Mouse (Mus musculus): Measurements from ENCODE around the gene Irf3.
A peak's percentile ranks its signal among the peaks of the same experiment; 100 is the strongest.
"Not testable (repeated sequence)": the region's sequence is repeated elsewhere in the genome, so short reads cannot be mapped to it uniquely, and the experiment has no call there.

The Irf3 gene

DNA sequence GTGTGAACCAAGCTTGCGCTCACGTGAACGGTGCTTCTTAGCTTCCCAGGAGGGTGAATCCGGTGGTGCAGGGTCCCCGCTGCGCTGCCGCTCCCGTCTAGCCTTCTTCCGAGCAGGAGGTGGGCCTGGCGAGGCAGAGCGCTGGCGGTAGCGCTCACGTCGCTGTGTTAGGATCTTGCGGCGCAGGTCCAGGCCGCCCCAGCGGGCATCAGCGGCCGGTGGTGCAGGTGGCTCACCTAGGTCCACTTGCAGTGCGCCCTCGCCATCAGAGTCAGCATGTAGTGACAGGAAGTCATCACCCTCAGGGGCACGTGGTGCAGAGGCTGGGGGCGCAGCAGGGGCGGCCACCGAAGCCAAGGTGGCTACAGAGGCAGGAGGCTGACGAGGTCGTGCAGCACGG lies 10.4 kb downstream of the Irf3 start:
- no peak for DNase-seq (ENCODE audit: low read depth, low spot score)

GRCm38 (mm10) chr7:45008411-45008810 lies 11.0 kb downstream of the Irf3 start:
- DNase-seq (ENCODE audit: low read depth, low spot score), result no peak

GRCm38 (mm10) chr7:45012011-45012410 lies 14.6 kb downstream of the Irf3 start:
- no peak for DNase-seq (ENCODE audit: low read depth, low spot score)

DNA sequence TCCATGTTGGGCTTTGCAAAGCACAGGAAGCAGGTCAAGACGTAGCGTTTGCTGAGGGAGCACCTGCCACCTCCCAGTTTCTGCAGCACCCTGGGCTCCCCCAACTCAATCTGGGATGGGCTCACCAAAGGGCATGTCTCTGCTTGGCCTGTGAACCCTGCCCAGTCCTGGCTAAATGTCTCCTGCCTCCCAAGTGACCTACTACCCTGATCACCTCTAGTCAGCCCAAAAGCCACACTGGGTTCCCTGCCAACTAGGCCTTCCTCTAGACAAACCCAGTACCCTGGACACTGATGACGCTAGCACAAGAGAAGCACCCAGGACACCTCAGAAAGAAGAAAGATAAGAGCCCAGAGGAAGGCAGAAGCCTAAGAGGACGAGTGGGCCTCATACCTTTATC lies 15.4 kb downstream of the Irf3 start:
- DNase-seq (ENCODE audit: low read depth, low spot score), result no peak

GRCm38 (mm10) chr7:45013366-45014095 lies 16.1 kb downstream of the Irf3 start:
- no peak for DNase-seq (ENCODE audit: low read depth, low spot score)

GRCm38 (mm10) chr7:45014096-45014451 lies 16.6 kb downstream of the Irf3 start:
- no peak for DNase-seq (ENCODE audit: low read depth, low spot score)

- no peak for DNase-seq (ENCODE audit: low read depth, low spot score)
Measured at GRCm38 (mm10) chr7:45015344-45015956, 18.0 kb downstream of the Irf3 start.

DNA sequence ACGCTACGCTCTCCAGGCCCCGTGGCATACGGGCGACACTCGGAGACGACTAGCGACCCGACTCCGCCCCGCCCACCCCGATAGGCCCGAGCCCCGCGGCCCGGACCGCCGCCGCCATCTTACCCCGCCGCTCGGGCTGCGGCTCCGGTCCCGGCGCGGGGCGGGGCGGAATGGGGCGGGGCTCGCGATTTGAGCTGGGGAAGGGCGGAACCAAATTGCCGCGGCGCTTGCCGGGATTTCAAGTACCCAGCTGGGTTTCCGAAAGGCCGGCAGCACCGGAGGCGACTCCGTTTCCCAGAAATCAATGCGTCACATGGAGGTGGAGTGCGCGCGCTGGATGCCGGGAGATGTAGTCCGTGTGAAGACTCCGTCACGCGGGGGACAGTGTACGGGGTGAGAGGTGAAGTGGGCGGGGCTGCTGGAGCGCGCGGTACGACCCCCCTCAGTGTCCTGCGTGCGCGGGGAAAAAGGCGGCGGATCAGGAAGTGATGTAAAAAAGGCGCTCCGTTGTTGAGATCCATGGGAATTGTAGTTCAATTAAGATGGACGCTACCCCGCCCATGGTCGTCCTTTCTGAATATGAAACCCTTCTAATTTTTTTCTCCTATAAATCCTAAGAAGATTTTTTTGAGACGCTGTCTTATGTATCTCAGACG lies 18.6 kb downstream of the Irf3 start, which contains the start of gene Scaf1:
Gene Scaf1, minus strand, starts transcription at position 407 of the 656 bp plus-strand sequence.
- DNase-seq (ENCODE audit: low read depth, low spot score), result peak; percentile 97

DNA sequence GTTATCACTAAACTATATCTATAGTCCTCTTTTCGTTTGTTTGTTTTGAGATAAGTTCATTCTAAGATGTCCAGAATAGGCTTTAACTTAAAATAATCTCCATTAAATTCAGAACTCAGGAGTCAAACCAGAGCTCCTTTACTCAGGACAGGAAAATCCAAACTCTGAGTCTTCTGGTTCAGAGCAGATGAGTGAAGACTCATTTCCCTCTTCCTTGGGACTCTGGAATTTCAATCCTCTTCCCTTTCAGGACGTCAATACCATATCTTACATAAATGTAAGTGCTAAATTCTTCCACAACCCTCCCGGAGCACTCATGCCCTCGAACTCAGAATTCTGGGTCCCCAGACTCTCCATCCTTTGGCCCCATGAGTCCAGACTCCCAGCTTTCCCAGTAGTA lies 19.3 kb downstream of the Irf3 start:
- DNase-seq (ENCODE audit: low read depth, low spot score), result no peak

GRCm38 (mm10) chr7:45017242-45018061 lies 20.0 kb downstream of the Irf3 start, which contains the start of gene Rras:
Rras (plus strand) TSS chr7:45017961.
- DNase-seq (ENCODE audit: low read depth, low spot score), result peak; percentile 95

DNA sequence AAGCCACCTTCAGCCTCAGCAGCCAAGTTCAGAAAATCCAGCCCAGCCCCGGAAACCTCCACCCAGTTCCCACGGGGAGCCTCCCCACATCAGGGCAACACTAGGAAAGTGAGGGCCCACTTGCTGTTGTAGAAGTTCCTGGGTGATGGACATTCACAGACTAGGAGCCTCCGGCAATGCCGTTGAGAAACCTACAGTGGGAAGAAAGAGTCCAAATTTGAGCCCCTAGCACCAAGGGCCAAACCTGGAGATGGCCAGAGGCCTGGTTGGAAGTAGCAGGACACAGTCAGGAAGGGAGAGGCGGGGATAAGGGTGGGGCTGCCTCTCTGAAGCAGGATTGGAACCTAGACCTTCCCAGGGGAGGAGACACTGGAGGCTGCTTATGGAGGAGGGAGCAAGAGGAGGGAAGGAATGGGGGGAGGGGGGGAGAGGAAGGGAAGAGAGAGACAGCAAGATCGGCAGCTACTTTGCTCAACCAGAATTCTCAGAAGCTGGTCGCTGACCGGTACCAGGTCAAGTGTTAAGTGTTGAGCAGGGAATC lies 21.7 kb downstream of the Irf3 start:
- DNase-seq (ENCODE audit: low read depth, low spot score), result no peak

DNA sequence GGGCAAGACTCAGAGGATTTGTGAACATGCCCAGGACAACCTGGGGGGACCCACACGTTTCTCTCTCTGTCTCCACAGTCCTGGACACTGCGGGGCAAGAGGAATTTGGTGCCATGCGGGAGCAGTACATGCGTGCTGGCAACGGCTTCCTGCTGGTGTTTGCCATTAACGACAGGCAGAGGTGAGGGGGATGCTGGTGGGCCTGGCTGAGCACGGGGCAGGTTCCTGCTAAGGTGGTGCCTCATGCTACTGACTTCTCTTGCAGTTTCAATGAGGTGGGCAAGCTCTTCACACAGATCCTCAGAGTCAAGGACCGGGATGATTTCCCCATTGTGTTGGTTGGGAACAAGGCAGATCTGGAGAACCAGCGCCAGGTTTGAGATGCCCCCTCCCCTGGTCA lies 22.8 kb downstream of the Irf3 start:
- no peak for DNase-seq (ENCODE audit: low read depth, low spot score)

DNA sequence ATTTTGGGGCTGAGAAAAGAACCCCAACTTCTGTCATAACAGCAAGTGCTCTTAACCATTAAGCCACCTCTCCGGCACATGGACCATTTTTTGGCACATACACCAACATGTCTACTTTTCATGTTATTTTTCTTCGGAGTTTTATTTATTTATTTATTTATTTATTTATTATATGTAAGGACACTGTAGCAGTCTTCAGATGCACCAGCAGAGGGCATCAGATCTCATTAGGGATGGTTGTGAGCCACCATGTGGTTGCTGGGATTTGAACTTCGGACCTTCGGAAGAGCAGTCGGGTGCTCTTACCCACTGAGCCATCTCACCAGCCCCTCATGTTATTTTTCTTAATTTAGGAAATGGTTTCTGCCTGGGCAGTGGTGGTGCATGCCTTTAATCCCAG lies 26.3 kb downstream of the Irf3 start:
- DNase-seq (ENCODE audit: low read depth, low spot score), result not testable (repeated sequence)

DNA sequence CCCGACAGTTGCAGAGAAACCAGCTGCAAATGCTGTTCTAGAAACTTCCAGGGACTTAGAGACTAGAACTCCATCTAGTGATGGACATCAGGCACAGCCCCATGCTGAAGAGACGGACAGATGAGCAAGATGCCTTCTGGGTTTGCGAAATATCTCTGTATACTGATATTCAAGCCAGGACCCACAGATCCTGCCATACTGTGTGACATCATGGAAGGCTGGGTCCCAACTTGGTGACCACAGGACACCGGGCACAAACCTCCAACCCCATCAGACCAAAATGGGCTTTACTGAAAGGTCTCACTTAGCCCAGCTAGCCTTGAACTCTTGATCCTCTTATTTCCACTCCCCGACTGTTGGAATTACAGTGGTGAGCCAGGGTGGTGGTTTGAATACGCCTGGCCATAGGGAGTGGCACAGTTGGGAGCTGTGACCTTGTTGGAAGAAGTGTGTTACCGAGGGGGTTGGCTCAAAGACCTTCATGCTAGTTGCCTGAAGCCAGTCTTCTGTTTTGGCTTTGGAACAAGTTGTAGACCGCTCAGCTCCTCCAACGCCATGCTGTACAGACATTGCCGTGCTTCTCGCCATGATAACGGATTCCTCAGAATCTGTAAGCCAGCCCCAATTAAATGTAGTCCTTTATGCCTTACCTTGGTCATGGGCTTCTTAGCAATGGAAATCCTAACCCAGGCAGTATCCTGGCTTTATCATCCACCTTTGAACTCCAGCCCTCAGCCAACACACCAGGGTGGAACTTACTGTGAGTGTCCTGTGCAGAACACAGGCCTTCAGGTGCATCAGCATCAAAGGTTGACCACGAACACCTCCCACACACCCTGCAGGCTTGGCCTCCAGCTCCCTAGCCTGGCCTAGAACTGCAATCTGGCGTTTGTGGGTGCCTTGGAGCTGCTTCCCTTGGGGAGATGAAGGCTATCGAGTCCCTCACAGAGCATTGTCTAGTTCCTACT lies 27.1 kb downstream of the Irf3 start:
- DNase-seq (ENCODE audit: low read depth, low spot score), result no peak

DNA sequence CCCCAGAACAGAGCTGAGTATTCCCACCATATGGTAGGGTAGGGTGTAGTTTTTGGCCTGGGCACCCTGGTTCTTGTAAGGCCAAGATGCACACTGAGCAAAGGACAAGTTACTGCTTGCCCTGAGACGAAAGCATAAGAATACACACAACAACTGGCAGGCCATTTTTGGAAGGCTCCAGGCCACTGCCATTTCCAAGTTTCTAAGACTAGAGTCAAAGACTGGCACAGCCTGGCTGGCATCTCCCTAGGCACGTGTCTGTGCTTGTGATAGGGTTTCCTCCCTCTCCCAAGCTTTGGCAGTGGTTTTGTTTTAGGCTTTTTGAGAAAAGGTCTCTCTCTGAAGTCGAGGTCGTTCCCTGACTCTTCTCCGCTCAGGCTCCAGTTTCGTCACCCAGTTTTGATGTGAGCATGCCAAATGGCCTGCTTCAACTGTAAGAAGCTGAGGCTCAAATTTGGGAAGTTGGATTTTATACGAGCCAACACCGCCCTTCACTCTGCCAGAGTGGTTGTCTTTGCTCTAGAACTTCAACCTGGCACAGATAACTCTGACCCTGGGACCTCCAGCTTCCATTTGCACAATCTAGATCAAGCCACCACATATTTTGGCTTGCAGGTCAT lies 28.3 kb downstream of the Irf3 start:
- DNase-seq (ENCODE audit: low read depth, low spot score), result no peak

DNA sequence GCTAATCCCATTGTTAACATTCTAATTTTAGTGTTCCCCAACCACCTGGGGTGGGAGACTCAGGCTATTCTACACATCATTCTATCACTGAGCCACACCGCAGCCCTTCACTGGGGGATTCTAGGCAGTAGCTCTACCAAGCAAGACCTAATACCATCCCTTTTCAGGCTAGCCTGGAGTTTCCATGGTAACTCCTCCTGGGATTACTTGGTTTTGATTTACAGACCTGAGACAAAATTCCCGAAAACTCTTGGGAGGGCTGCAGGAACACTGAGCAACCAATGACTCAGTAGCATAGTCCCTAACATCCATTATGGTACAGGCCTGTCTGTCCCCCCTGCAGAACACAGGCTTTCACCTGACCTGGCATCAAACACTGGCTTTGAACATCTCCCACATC lies 28.8 kb downstream of the Irf3 start:
- no peak for DNase-seq (ENCODE audit: low read depth, low spot score)

- no peak for DNase-seq (ENCODE audit: low read depth, low spot score)
Measured at GRCm38 (mm10) chr7:45027761-45028160, 30.3 kb downstream of the Irf3 start.

GRCm38 (mm10) chr7:45028351-45028750 lies 30.9 kb downstream of the Irf3 start:
- no peak for DNase-seq (ENCODE audit: low read depth, low spot score)

GRCm38 (mm10) chr7:45029995-45030394 lies 32.5 kb downstream of the Irf3 start:
- no peak for DNase-seq (ENCODE audit: low read depth, low spot score)

GRCm38 (mm10) chr7:45030857-45031256 lies 33.4 kb downstream of the Irf3 start:
- DNase-seq (ENCODE audit: low read depth, low spot score), result no peak
